Mouse (Mus musculus): Measurements from ENCODE around the gene Vmn1r211.

DNA sequence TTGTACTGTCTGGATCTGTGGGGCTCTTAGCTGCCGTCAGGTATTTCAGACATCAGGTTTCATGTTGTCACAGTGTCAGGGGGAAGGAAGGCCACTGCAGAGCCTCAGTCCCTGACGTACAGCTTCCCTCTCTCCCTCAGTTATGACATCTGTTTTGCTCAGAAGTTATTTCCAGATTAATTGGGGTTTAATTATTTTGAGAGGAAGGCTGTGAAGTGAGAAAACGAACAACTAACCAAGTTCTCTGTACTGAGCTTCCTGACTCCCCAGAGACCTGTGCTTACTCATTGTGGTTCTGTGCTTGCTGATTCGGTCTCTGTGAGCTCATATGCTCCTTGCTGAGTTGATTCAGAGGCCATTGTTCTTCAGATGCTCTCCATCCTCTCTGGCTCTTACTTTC lies 26.1 kb downstream of the Vmn1r211 start, which contains the start of gene Vmn1r210:
- TF ChIP-seq CTCF (conservative IDR thresholded peaks at IDR 0.05; ENCODE audit: insufficient read depth, insufficient read length, low read depth, low read length) (no peak), POLR2A (IDR thresholded peaks at IDR 0.05; ENCODE audit: low read depth, low read length) (no peak)

All from kidney, adult 2 months (tissue).